8 mouse cellular contexts compared by ENCODE assay signal in the genomic region with DNA sequence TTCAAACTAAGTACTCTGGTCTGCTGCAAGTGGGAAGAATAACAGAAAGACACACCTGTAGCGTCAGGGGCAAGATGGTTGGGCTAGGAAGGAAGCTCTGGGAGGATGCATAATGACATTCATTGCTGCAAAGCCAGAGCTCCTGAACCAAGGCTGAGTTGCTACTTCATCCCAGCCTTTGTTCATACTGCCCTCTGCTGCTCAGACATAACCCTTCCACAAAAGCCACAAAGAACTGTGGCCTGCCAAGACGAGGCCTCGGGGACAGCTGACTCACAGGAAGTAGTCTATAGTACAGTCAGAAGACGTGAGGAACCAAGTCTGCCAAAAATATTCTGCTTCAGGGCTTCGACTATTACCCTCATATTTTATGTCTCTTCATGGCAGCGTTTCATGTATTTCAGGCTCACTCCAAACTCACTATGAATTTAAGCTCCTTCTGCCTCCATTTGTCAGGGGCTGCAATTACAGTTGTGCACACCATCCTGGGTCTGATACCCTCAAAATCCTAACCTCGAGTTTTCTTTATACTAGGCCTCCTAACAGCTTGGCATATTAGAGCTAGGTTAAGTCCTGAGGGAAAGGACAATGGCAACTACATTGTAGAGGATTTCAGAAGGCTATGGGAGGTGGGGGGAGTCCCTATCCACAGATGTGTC. TPM values are rescaled to one million over a fixed set of nuclear protein-coding genes. Genes with fewer than 3 reads are reported as not detected.
DNase-seq lines count a peak whose midpoint lies in the region; ATAC-seq and TF ChIP-seq lines count a peak whose summit lies in the region.

No protein-coding gene starts in this region.

- ATAC-seq in limb, embryonic 13.5 days (ENCODE audit: low FRiP score, low read depth): peak; percentile 95
- peak; percentile 60 for ATAC-seq in midbrain, embryonic 16.5 days

- 18% methylated on average over 7 of the region's 7 CpGs for WGBS in limb, embryonic 13.5 days
- 33% methylated on average over 7 of the region's 7 CpGs for WGBS in midbrain, embryonic 16.5 days
- 5% methylated on average over 7 of the region's 7 CpGs for WGBS in spleen, adult 2 months

- H3K36me3 ChIP-seq in limb, embryonic 13.5 days: peaks cover 7% of the 10 kb centered on the region; the same call in 1 of the 2 replicates
- no peaks in the 10 kb centered on the region; the same call in 1 of the 2 replicates for H3K36me3 ChIP-seq in midbrain, embryonic 16.5 days (ENCODE audit: control insufficient read depth, insufficient read depth, low read length)
- H3K36me3 ChIP-seq in spleen, adult 2 months (ENCODE audit: control insufficient read depth, insufficient read depth, low read length): peaks cover 2% of the 10 kb centered on the region; the same call in 1 of the 2 replicates

- TF ChIP-seq POLR2A in embryonic fibroblast, embryonic 13.5 days (IDR thresholded peaks at IDR 0.05; ENCODE audit: low read depth, low read length): no peak
- no peak for TF ChIP-seq POLR2A in spleen, adult 2 months (IDR thresholded peaks at IDR 0.05; ENCODE audit: low read depth, low read length)

- peak overlapping the region; percentile 80 for H3K27ac ChIP-seq in embryonic fibroblast, embryonic 13.5 days (ENCODE audit: insufficient read depth, low read length)
- no peak overlapping the region for H3K27ac ChIP-seq in limb, embryonic 13.5 days
- H3K27ac ChIP-seq in midbrain, embryonic 16.5 days (ENCODE audit: low read length): no peak overlapping the region
- H3K27ac ChIP-seq in spleen, adult 2 months (ENCODE audit: insufficient read depth, low read length): no peak overlapping the region

- peak overlapping the region; percentile 21; the same call in 1 of the 2 replicates for H3K4me2 ChIP-seq in limb, embryonic 13.5 days (replicated peaks)
- no peak overlapping the region for H3K4me2 ChIP-seq in midbrain, embryonic 16.5 days (ENCODE audit: low read length)

- H3K9ac ChIP-seq in limb, embryonic 13.5 days: no peak overlapping the region
- no peak overlapping the region for H3K9ac ChIP-seq in midbrain, embryonic 16.5 days (ENCODE audit: low read depth, low read length)

- no peaks in the 10 kb centered on the region for H3K27me3 ChIP-seq in limb, embryonic 13.5 days
- no peaks in the 10 kb centered on the region for H3K27me3 ChIP-seq in midbrain, embryonic 16.5 days (ENCODE audit: control insufficient read depth, insufficient read depth, low read depth, low read length)
- no peaks in the 10 kb centered on the region for H3K27me3 ChIP-seq in spleen, adult 2 months (ENCODE audit: control insufficient read depth, insufficient read depth, low read length)

- no peak overlapping the region for H3K4me3 ChIP-seq in embryonic fibroblast, embryonic 13.5 days (ENCODE audit: insufficient read depth, low read length)
- no peak overlapping the region for H3K4me3 ChIP-seq in limb, embryonic 13.5 days
- H3K4me3 ChIP-seq in midbrain, embryonic 16.5 days (ENCODE audit: low read depth, low read length): no peak overlapping the region
- no peak overlapping the region for H3K4me3 ChIP-seq in spleen, adult 2 months (ENCODE audit: extremely low read depth, insufficient read depth, insufficient read length)

- no peak for TF ChIP-seq CTCF in embryonic fibroblast, embryonic 13.5 days (IDR thresholded peaks at IDR 0.05; ENCODE audit: borderline replicate concordance, insufficient read depth, low read length)
- peak; percentile 52; the same call in 1 of the 2 replicates for TF ChIP-seq CTCF in spleen, adult 2 months (IDR thresholded peaks at IDR 0.05; ENCODE audit: extremely low read depth, insufficient read depth, insufficient read length, insufficient replicate concordance)

- DNase-seq in 3134 (ENCODE audit: extremely low read depth, insufficient read length, low spot score): peak; percentile 67
- peak; percentile 61 for DNase-seq in adrenal gland, postnatal 25 days
- peak; percentile 73 to 85 for DNase-seq in heart, adult 9 months (ENCODE audit: low spot score in 2 of 2)
- peak; percentile 86 for DNase-seq in kidney, adult 9 months
- DNase-seq in spleen, adult 2 months (ENCODE audit: low read depth in 1 of 2, low spot score in 2 of 2): peak; percentile 44 to 63

- no peaks in the 10 kb centered on the region for H3K9me3 ChIP-seq in limb, embryonic 13.5 days
- no peaks in the 10 kb centered on the region for H3K9me3 ChIP-seq in midbrain, embryonic 16.5 days (replicated peaks; ENCODE audit: control insufficient read depth, low read length, poor library complexity, severe bottlenecking)

- H3K4me1 ChIP-seq in embryonic fibroblast, embryonic 13.5 days (ENCODE audit: control insufficient read depth, insufficient read depth, low read length): peaks cover 11% of the 10 kb centered on the region
- H3K4me1 ChIP-seq in limb, embryonic 13.5 days: no peaks in the 10 kb centered on the region
- no peaks in the 10 kb centered on the region for H3K4me1 ChIP-seq in midbrain, embryonic 16.5 days (ENCODE audit: control insufficient read depth, insufficient read depth, low read length)
- H3K4me1 ChIP-seq in spleen, adult 2 months (ENCODE audit: control insufficient read depth, insufficient read depth, insufficient read length): no peaks in the 10 kb centered on the region; the same call in 1 of the 2 replicates

RNA-seq across cellular contexts. Expression of a gene that starts 25.9 kb away (rescaled TPM):
- 11.0 and 13.2 TPM in 2 replicates for total RNA-seq in adrenal gland, postnatal 25 days (2021)
- 254 and 299 TPM in 2 replicates for polyA plus RNA-seq in embryonic fibroblast, embryonic 13.5 days (2011; ENCODE audit: insufficient read length, low read depth, missing spikeins)
- 115 and 122 TPM in 2 replicates for polyA plus RNA-seq in limb, embryonic 13.5 days (2015; fragmentation: Nextera tagmentation; extraction: Ambion mirVana)
- 7.0 and 7.9 TPM in 2 replicates for polyA plus RNA-seq in midbrain, embryonic 16.5 days (2015; fragmentation: Nextera tagmentation; extraction: Ambion mirVana)
- 2.3 and 2.4 TPM in 2 replicates for polyA plus RNA-seq in spleen, adult 2 months (2012; rRNA removed)

RNA-seq across cellular contexts. Expression of a gene that starts 38.3 kb away (rescaled TPM):
- 45.6 and 47.1 TPM in 2 replicates for total RNA-seq in adrenal gland, postnatal 25 days (2021)
- 56.9 and 59.0 TPM in 2 replicates for polyA plus RNA-seq in embryonic fibroblast, embryonic 13.5 days (2011; ENCODE audit: insufficient read length, low read depth, missing spikeins)
- polyA plus RNA-seq in limb, embryonic 13.5 days (2015; fragmentation: Nextera tagmentation; extraction: Ambion mirVana): 70.7 and 77.8 TPM in 2 replicates
- 63.6 and 65.6 TPM in 2 replicates for polyA plus RNA-seq in midbrain, embryonic 16.5 days (2015; fragmentation: Nextera tagmentation; extraction: Ambion mirVana)
- polyA plus RNA-seq in spleen, adult 2 months (2012; rRNA removed): 6.8 TPM in 2 replicates

Comparison
In these comparisons a context has a peak if more than half of its experiments do, and no peak if none do; other contexts are left out.
1. RNA of a gene that starts 25.9 kb away (polyA plus RNA-seq): 254 to 299 TPM in embryonic fibroblast, embryonic 13.5 days and 115 to 122 TPM in limb, embryonic 13.5 days; 7.0 to 7.9 TPM in midbrain, embryonic 16.5 days and 2.3 to 2.4 TPM in spleen, adult 2 months; every median in the first group is over 10 times any median in the second.
2. Peak in every context shown above with its lines, with median percentiles within 50 percentile points of each other: DNase-seq.